Mouse (Mus musculus): ENCODE data around the gene Tet3. TPM values are rescaled to one million over a fixed set of nuclear protein-coding genes. Genes with fewer than 3 reads are reported as not detected.

Tet3 gene
- polyA plus RNA-seq, 1 experiment from 2014 or later = 63.1 TPM

GRCm38 (mm10) chr6:83405511-83406064, 53.3 kb downstream of the Tet3 start:
- H3K9ac ChIP-seq = no peak overlapping the region
- 80% methylated on average over 7 of the region's 7 CpGs for WGBS
- no peak overlapping the region for H3K4me3 ChIP-seq
- H3K36me3 ChIP-seq = peaks cover 75% of the 10 kb centered on the region
- H3K4me1 ChIP-seq = peaks cover 15% of the 10 kb centered on the region
- no peak overlapping the region for H3K4me2 ChIP-seq (replicated peaks)
- no peaks in the 10 kb centered on the region for H3K9me3 ChIP-seq
- no peak overlapping the region for H3K27ac ChIP-seq
- peak; percentile 69 for ATAC-seq (ENCODE audit: low FRiP score, low read depth)
- H3K27me3 ChIP-seq = no peaks in the 10 kb centered on the region

DNA sequence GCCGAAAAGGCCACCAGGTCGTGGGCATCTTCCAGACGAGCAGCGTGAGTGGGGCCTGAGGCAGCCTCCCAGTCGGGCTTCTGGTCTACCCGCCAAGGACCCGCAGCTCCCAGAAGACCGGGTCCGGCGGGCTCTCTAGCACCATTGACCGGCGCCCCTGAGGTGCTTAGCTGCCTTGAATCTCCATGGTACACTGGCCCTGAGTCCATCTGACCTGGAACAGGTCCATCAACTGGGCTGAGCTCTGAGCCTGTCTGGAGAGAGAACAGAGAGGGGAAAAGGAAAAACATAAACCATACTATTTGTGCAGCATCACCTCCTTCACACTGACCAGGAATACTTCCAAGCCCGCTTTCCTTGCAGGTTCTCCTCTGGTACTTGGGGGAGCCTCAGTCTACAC, 54.3 kb downstream of the Tet3 start:
- Histone ChIP-seq H3K4me1 (peaks cover 5% of the 10 kb centered on the region; the same call in 1 of the 2 replicates), H3K9ac (no peak overlapping the region), H3K27ac (no peak overlapping the region), H3K4me3 (no peak overlapping the region), H3K36me3 (peaks cover 80% of the 10 kb centered on the region), H3K9me3 (no peaks in the 10 kb centered on the region), H3K4me2 (replicated peaks) (no peak overlapping the region), H3K27me3 (no peaks in the 10 kb centered on the region)
- WGBS = 94% methylated on average over 13 of the region's 13 CpGs
- ATAC-seq (ENCODE audit: low FRiP score, low read depth) = no peak

DNA sequence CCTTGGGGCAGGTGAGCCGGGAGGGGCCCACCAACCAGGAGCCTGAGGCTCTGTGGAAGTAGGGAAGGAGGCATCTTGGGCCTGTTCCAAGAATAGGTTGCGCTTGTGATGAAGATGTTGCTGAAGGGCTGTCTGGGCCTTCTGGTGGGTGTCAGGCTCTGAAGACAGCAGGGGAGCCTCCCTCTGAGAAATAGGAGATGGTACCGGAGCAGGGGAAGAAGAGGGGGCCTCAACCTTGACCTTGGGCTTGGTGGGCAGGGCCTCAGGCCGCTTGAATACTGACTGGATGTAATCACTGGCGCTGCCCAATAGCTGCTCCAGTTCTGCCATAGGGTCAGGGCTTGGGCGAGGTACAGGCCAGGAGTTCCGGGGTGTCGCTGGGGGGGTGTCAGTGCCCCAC, 55.4 kb downstream of the Tet3 start:
- Histone ChIP-seq H3K36me3 (peaks cover 85% of the 10 kb centered on the region), H3K27me3 (no peaks in the 10 kb centered on the region), H3K27ac (no peak overlapping the region), H3K9me3 (no peaks in the 10 kb centered on the region), H3K9ac (no peak overlapping the region), H3K4me3 (no peak overlapping the region), H3K4me2 (replicated peaks) (no peak overlapping the region), H3K4me1 (peaks cover 9% of the 10 kb centered on the region)
- ATAC-seq (ENCODE audit: low FRiP score, low read depth) = no peak
- 92% methylated on average over 8 of the region's 8 CpGs for WGBS

- H3K9ac ChIP-seq = no peak overlapping the region
- H3K9me3 ChIP-seq = no peaks in the 10 kb centered on the region
- H3K4me1 ChIP-seq = peaks cover 10% of the 10 kb centered on the region
- H3K36me3 ChIP-seq = peaks cover 91% of the 10 kb centered on the region
- no peak for ATAC-seq (ENCODE audit: low FRiP score, low read depth)
- WGBS = 73% methylated on average over 3 of the region's 3 CpGs
- H3K4me3 ChIP-seq = no peak overlapping the region
- H3K4me2 ChIP-seq (replicated peaks) = no peak overlapping the region
- H3K27me3 ChIP-seq = no peaks in the 10 kb centered on the region
- H3K27ac ChIP-seq = no peak overlapping the region
These were observed 59.1 kb downstream of the Tet3 start for GRCm38 (mm10) chr6:83399790-83400189.

DNA sequence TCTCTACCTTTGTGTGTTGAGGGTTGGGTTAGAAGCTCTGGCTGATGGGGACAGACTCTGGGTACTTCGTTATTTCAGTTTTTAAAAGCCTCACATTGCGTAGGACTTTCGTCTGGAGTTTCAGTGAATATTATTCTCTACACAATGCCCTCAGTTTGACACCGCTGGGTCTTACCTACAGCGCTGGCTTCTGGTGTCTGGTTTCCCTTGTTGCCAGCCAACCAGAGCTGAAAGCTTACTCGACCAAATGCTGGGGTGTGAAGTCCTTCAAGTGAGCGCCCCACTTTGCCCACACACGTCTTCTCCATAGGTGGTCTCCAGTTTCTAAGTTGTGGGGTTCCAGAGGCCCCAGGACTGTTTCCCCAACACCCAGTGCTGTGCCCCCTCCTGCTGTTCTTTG, 61.2 kb downstream of the Tet3 start:
- 63% methylated on average over 8 of the region's 8 CpGs for WGBS
- H3K4me1 ChIP-seq = peaks cover 11% of the 10 kb centered on the region
- no peak overlapping the region for H3K9ac ChIP-seq
- H3K4me2 ChIP-seq (replicated peaks) = no peak overlapping the region
- peaks cover 90% of the 10 kb centered on the region for H3K36me3 ChIP-seq
- H3K27ac ChIP-seq = no peak overlapping the region
- ATAC-seq (ENCODE audit: low FRiP score, low read depth) = no peak
- H3K27me3 ChIP-seq = no peaks in the 10 kb centered on the region
- no peak overlapping the region for H3K4me3 ChIP-seq
- no peaks in the 10 kb centered on the region for H3K9me3 ChIP-seq

DNA sequence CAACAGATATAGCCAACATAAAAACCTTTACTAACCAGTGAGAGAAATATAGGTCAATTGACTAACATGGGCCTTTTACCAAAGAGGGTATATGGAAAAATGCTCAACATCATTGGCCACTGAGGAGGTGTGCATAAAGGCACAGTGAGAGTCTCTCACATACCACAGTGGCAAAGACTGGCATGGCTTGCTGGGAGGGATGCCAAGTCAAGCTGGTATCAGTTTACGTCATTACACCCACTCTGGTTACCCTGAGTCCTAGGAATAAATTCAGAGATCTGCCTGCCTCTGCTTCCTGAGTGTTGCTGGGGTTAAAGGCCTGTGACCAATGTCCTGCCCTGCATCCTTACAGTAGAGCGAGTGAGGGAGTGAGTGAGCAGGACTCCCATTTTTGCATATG, 62.2 kb downstream of the Tet3 start:
- H3K4me2 ChIP-seq (replicated peaks) = no peak overlapping the region
- H3K36me3 ChIP-seq = peaks cover 86% of the 10 kb centered on the region
- no peaks in the 10 kb centered on the region for H3K27me3 ChIP-seq
- no peak overlapping the region for H3K27ac ChIP-seq
- no peaks in the 10 kb centered on the region for H3K9me3 ChIP-seq
- no peak overlapping the region for H3K9ac ChIP-seq
- H3K4me1 ChIP-seq = peaks cover 21% of the 10 kb centered on the region
- H3K4me3 ChIP-seq = no peak overlapping the region
- ATAC-seq (ENCODE audit: low FRiP score, low read depth) = no peak
- WGBS = 98% methylated on average over 2 of the region's 2 CpGs

DNA sequence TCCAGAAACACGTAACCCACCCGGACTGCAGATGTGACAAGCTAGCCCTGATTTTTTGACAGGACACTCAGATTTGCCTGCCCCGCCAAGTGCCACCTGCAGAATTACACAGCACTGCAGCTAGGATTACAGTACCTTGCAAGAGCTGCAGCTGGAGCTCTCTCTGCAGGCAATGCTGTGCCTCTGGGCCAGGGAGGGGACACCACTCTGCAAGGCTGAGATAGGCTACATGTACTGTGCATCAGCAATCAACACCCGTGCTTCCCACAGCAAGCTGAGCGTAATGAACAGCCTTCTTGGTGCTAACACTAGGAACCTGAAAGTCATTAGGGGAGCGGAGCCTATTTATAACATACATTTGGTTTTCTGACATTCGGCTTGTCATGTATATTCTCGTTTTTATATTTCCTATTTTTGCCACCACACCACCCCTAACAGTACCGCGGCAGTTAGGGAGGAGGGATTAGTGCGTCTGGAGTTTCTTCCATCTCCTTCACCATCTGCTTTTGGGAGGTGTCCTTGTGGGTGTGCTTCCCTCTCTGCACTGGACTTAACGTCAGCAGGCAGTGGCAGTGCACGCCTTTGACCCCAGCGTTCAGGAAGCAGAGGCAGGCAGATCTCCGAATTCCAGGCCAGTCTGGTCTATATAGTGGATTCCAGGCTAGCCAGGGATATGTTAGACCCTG, 63.2 kb downstream of the Tet3 start:
- ATAC-seq (ENCODE audit: low FRiP score, low read depth) = no peak; the same call in 1 of the 2 replicates
- H3K27ac ChIP-seq = no peak overlapping the region
- no peaks in the 10 kb centered on the region for H3K9me3 ChIP-seq
- H3K4me3 ChIP-seq = no peak overlapping the region
- peaks cover 25% of the 10 kb centered on the region for H3K4me1 ChIP-seq
- peaks cover 84% of the 10 kb centered on the region for H3K36me3 ChIP-seq
- no peaks in the 10 kb centered on the region for H3K27me3 ChIP-seq
- H3K9ac ChIP-seq = no peak overlapping the region
- no peak overlapping the region for H3K4me2 ChIP-seq (replicated peaks)
- 91% methylated on average over 15 of the region's 15 CpGs for WGBS

- Histone ChIP-seq H3K9ac (no peak overlapping the region), H3K27ac (no peak overlapping the region), H3K9me3 (no peaks in the 10 kb centered on the region), H3K36me3 (peaks cover 71% of the 10 kb centered on the region), H3K4me1 (peaks cover 22% of the 10 kb centered on the region), H3K4me3 (no peak overlapping the region), H3K27me3 (no peaks in the 10 kb centered on the region), H3K4me2 (replicated peaks) (no peak overlapping the region)
- ATAC-seq (ENCODE audit: low FRiP score, low read depth) = no peak
- WGBS = 91% methylated on average over 4 of the region's 4 CpGs
These were observed 64.8 kb downstream of the Tet3 start for GRCm38 (mm10) chr6:83394122-83394521.

DNA sequence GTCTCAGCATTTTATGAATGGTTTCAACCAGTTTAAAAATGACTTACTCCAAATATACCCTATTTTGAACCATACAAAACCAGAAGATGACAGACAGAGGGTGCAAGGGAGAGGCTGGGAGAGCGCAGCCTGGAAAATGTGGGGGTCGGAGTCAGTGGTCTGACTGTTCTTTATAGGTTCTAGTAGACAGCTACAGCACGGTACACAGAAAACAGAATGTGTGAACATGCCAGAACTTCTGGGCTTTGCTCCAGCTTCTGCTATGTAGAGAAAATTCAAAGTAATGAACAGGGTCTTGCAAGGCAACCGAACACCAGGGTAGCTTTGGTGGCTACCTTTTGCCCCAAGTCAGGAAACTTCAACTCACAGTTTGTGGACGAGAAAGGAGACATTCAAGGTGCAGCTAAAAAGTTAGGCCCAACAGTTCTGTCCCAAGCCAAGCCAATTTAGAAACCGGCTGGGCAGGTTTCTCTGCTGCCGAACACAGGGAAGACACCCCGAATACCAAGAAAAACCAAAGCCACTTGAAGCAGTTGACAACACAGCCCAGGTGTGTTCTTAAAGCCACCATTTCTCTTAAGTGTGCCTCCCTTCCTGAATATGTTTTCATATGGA, 66.6 kb downstream of the Tet3 start:
- Histone ChIP-seq H3K9me3 (no peaks in the 10 kb centered on the region), H3K9ac (no peak overlapping the region), H3K4me1 (peaks cover 16% of the 10 kb centered on the region), H3K4me2 (replicated peaks) (no peak overlapping the region), H3K4me3 (no peak overlapping the region), H3K36me3 (peaks cover 66% of the 10 kb centered on the region), H3K27me3 (no peaks in the 10 kb centered on the region), H3K27ac (0 out of 2 replicates have a peak overlapping the region, but pooled peaks have one; percentile 15)
- ATAC-seq (ENCODE audit: low FRiP score, low read depth) = no peak
- WGBS = 73% methylated on average over 8 of the region's 8 CpGs

GRCm38 (mm10) chr6:83385569-83386090, 73.3 kb downstream of the Tet3 start:
- WGBS = 86% methylated on average over 9 of the region's 9 CpGs
- ATAC-seq (ENCODE audit: low FRiP score, low read depth) = no peak
- Histone ChIP-seq H3K4me2 (replicated peaks) (no peak overlapping the region), H3K9ac (no peak overlapping the region), H3K9me3 (no peaks in the 10 kb centered on the region), H3K4me3 (no peak overlapping the region), H3K4me1 (0 out of 2 replicates have a peak, but pooled peaks cover under 1% of the 10 kb centered on the region), H3K27ac (no peak overlapping the region), H3K36me3 (peaks cover 69% of the 10 kb centered on the region), H3K27me3 (no peaks in the 10 kb centered on the region)

DNA sequence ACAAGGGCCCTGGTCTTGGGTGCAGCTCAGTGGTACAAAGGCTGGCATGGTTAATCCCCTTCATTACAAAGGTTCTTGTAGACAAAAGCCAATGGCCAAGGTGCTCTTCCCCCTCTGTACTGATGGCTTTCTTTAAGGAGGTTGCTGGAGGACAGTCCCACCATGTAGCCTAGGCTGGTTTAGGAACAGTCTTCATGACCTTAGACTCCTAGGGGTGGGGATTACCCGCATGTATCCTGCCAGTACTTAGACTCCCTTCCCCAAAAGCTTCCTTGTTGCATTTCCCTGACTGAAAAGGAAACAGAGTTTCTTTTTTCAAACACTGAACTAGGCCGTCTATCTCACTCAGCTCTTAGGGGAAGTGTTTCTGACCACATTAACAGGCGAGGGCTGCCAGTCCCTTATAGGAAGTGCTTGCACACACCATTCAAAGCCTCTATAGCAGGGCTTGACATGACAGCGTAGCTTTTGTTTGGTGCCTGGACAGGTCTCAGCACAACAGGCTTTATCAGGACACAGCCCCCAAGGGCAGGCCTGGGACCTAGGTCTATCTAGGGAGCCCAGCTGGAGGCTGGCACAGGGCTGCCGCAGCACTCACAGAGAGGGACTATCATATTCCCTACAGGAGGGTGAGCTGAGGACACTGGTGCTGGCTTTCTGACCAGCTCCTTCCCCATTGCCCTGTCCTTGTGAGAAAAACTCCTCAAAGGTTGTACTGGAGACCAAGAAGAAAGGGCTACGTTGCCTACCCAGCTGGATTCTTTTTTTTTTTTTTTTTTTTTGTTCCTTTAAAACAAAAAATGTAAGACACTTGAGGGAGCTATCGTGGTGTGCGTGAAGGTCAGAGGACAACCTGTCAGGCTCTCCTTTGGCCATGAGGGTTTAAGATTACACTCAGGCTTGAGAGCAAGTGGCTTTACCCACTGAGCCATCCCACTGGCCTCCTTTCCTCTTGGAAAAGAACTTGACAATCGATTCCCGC, 77.1 kb downstream of the Tet3 start:
- H3K4me1 ChIP-seq = no peaks in the 10 kb centered on the region
- no peaks in the 10 kb centered on the region for H3K27me3 ChIP-seq
- H3K4me3 ChIP-seq = no peak overlapping the region
- no peak overlapping the region for H3K9ac ChIP-seq
- ATAC-seq (ENCODE audit: low FRiP score, low read depth) = no peak
- peaks cover 96% of the 10 kb centered on the region for H3K36me3 ChIP-seq
- H3K9me3 ChIP-seq = no peaks in the 10 kb centered on the region
- H3K4me2 ChIP-seq (replicated peaks) = no peak overlapping the region
- no peak overlapping the region for H3K27ac ChIP-seq
- 90% methylated on average over 10 of the region's 10 CpGs for WGBS

Data from limb, embryonic 13.5 days (tissue).